Mouse (Mus musculus): ENCODE data around the gene Pld6. TPM values are rescaled to one million over a fixed set of nuclear protein-coding genes. Genes with fewer than 3 reads are reported as not detected.
A peak's percentile ranks its signal among the peaks of the same experiment; 100 is the strongest.
"Not testable (repeated sequence)": the region's sequence is repeated elsewhere in the genome, so short reads cannot be mapped to it uniquely, and the experiment has no call there.

The Pld6 gene
- total RNA-seq, 2 experiments from 2014 or later = 0.12 TPM; not detected in 1

- intact Hi-C loops (cut with DNase I; ENCODE audit: low total_unique reads) = no loop called here
- DNase-seq = peak; percentile 25
Observed at GRCm38 (mm10) chr11:59758191-59758985, 29.1 kb downstream of the Pld6 start.

DNA sequence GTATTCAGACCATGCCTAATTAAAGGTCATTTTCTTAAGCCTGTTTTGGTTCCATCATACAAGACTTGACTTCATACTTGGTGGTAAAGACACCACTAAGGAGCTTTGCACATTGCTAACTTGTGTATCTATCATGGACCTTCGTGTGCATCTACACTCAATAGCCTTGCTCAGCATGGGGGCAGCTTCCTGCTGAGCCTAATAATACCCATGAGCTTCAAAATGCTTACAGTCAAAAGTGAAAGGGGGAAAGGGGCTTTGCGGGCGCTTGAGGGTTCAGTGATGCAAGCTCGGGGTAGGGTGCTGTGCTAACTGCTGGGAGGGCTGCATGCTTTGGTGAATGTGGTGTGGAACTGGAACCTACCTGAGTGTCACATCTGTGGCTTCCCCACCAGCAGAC, 31.1 kb downstream of the Pld6 start:
- intact Hi-C loops (cut with DNase I; ENCODE audit: low total_unique reads) = no loop called here
- no peak for DNase-seq

- no peak for DNase-seq
- intact Hi-C loops (cut with DNase I; ENCODE audit: low total_unique reads) = no loop called here
Observed at GRCm38 (mm10) chr11:59754504-59754903, 32.9 kb downstream of the Pld6 start.

DNA sequence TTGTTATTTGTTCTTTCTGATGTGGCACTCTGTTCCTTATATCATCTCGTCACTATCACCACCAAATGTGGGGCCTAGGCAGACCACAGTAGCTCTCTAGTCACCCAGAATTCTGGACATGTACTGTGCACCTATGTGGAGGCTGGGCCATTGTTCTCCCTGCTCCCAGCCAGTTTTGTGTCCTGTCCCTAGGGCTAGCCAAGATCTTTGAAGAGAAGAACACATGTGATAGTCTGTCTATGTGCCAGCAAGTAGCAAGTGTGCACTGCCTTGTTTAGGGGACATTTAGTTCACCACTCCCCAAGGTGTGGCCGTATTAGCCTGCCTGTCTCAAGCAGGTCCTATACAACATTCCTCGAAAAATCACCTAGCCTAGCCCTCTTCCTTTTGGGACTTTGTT, 38.4 kb downstream of the Pld6 start:
- intact Hi-C loops (cut with DNase I; ENCODE audit: low total_unique reads) = loop anchor here (5.0 kb wide), 1 partner anchor 122 kb away; no protein-coding TSS in a partner anchor
- no peak for DNase-seq

DNA sequence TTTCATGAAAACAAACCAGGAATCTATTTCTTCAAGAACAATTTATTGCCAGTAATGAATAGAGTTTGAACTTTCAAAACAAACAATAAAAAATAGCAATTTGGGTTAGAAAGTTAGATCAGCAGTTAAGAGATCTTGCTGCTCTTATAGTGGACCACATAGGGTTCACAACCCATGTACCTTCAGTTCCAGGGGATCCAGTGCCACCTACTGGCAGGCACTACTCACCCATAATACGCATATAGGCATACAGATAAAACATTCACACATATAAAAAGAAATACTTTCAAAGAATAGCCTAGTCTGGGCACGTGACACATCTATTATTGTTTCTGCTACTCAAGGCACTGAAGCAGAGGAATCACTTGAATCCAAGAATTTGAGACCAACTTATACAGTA, 40.8 kb downstream of the Pld6 start:
- peak; percentile 47 for DNase-seq
- intact Hi-C loops (cut with DNase I; ENCODE audit: low total_unique reads) = loop anchor here (5.0 kb wide), 1 partner anchor 119 kb away; no protein-coding TSS in a partner anchor

DNA sequence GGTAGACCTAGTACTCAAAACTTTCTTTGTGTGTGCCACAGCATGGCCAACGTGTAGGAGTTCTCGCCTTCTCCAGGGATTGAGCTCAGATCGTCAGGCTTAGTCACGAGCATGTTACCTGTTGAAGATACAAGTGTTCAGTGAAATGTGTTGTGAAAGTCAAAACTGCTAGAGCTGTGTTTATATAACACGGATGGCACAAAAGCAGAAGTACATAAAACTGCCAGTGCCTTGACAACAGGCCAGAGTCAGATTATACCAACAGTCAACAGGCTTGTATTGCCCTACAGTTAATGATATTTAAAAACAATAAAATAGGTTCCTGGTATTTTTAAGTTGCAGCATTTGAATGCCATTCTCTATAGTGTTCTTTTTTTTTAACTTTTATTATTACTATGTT, 41.6 kb downstream of the Pld6 start:
- no peak for DNase-seq
- intact Hi-C loops (cut with DNase I; ENCODE audit: low total_unique reads) = loop anchor here (5.0 kb wide), 1 partner anchor 119 kb away; no protein-coding TSS in a partner anchor

DNA sequence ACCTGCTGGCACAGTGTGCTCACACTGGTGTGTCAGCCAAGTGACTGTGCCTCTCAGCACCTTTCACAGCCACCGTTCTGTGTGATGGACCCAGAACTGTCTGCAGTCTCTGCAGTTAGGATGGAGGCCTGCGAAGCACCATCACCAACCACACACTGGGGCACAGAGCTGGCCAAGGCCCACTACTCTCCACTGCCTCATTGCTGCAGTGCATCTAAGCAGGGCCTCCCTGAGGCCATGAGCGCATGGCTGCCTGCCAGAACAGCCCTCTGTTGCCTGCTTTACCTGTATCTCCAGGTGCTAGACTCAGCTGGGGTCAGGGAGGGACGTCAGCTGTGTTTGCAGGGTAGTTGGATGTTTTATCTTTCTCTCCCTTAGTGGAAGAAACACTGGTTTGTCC, 43.1 kb downstream of the Pld6 start:
- no peak for DNase-seq
- intact Hi-C loops (cut with DNase I; ENCODE audit: low total_unique reads) = no loop called here

DNA sequence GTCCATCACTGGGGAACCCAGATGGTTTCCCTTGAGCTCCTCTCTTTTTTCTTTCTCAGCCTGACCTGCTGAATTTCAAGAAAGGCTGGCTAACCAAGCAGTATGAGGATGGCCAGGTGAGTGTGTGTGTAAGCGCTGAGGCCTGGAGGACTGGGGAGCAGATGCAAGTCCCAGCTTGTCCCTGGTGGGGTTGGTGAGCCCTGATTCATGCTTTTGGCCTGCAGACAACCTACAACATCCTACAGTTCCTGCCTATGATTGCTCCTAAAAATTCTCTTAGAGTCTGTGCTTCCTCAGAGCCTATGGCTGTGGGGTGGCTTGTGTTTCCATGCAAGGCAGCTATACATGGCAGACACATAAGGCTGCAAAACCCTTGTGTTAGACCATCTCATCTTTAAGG, 43.7 kb downstream of the Pld6 start:
- DNase-seq = no peak
- intact Hi-C loops (cut with DNase I; ENCODE audit: low total_unique reads) = no loop called here

DNA sequence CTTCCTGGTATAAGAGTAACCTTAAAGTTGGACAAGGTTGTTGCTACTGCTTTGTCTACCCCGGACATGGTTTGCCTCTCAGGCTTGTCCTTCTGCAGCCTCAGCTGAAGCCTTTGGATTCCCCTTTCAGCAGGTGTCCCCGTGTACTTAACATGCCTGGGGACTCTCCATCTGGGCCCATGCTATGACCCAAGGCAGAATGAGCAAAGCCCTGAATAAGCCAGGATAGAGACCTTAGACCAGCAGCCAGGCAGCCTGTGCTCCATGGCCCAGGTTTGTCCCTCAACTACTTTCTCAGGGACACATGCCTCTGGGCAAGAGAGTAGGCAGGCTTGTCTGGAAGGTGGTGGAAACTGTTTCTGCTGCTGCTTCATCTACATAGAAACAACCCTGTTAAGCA, 44.1 kb downstream of the Pld6 start:
- no peak for DNase-seq
- intact Hi-C loops (cut with DNase I; ENCODE audit: low total_unique reads) = no loop called here

- no peak for DNase-seq
- intact Hi-C loops (cut with DNase I; ENCODE audit: low total_unique reads) = no loop called here
Observed at GRCm38 (mm10) chr11:59741915-59742314, 45.5 kb downstream of the Pld6 start.

- DNase-seq = no peak
- intact Hi-C loops (cut with DNase I; ENCODE audit: low total_unique reads) = no loop called here
Observed at GRCm38 (mm10) chr11:59739996-59740395, 47.4 kb downstream of the Pld6 start.

GRCm38 (mm10) chr11:59737250-59737649, 50.2 kb downstream of the Pld6 start:
- no peak for DNase-seq
- intact Hi-C loops (cut with DNase I; ENCODE audit: low total_unique reads) = no loop called here

- DNase-seq; intact Hi-C loops (cut with DNase I; ENCODE audit: low total_unique reads): not testable (repeated sequence)
Observed at GRCm38 (mm10) chr11:59735938-59736337, 51.5 kb downstream of the Pld6 start.

DNA sequence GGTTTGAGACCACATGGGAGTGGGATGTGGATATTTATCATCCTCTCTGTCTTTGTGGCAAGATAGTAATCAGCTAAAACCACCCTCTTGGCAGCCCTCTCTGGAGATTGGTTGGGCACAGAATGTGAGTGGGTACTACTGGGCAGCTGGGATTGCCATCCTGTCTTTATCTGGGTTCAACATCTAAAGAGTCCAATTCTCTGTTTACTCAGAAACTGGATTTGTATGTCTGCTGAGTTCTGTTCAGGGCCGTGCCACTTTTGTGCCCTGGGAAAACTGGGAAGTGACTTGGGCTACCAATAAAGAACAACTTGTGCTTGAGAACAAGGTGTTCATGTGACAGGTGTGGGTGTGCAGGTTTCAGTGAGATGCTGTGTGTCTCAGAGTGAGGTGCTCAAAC, 53.1 kb downstream of the Pld6 start:
- intact Hi-C loops (cut with DNase I; ENCODE audit: low total_unique reads) = no loop called here
- DNase-seq = no peak

Other genes starting within 250 kb of the Pld6 start
- under 1 TPM; 0.27 to 0.42 TPM for gene Nlrp3, start 246.1 kb downstream of the Pld6 start, total RNA-seq (2021)
- gene Olfr222, start 211.4 kb downstream of the Pld6 start, total RNA-seq (2021) = not detected
- gene Olfr223, start 194.4 kb downstream of the Pld6 start, total RNA-seq (2021) = not detected
- gene Mprip, start 126.3 kb downstream of the Pld6 start, total RNA-seq (2021) = 100 to 1,000 TPM in 1 of 2 experiments, 10 to 100 TPM in 1; 94.7 to 120 TPM
- 10 to 100 TPM; 22.3 to 27.4 TPM for gene Flcn, start 22.4 kb upstream of the Pld6 start, total RNA-seq (2021)
- gene Nt5m, start 51.8 kb upstream of the Pld6 start, total RNA-seq (2021) = 10 to 100 TPM; 17.7 to 17.9 TPM
- 10 to 100 TPM; 62.1 to 65.6 TPM for gene Cops3, start 52.2 kb upstream of the Pld6 start, total RNA-seq (2021)
- gene Med9, start 160.6 kb upstream of the Pld6 start, total RNA-seq (2021) = 10 to 100 TPM; 14.0 to 15.3 TPM
- 1 to 10 TPM; 1.5 to 1.8 TPM for gene Rasd1, start 177.3 kb upstream of the Pld6 start, total RNA-seq (2021)

All from gastrocnemius, postnatal 14 days (tissue).